Mouse (Mus musculus): ENCODE measurements around the gene Gm34653.

The Gm34653 gene

DNA sequence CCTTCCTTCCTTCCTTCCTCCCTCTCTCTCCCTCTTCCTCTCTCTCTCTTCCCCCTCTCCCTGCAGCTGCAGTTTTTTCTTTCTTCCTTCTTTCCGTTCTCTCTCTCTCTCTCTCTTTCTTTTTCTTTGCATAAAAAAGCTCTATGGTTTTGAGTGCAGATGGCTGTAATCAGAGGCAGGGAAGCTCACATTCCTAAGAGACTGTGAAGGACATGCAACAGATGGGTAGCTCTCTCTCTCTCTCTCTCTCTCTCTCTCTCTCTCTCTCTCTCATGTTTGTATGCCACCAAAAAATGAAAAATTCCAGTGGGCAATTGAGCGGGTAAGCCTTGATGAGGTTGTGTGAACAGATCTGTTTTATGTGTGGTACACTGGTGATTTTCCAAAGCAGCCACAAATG, 51.4 kb downstream of the Gm34653 start:
- no peak for DNase-seq (ENCODE audit: low spot score in 2 of 2)
